In the genomic region with DNA sequence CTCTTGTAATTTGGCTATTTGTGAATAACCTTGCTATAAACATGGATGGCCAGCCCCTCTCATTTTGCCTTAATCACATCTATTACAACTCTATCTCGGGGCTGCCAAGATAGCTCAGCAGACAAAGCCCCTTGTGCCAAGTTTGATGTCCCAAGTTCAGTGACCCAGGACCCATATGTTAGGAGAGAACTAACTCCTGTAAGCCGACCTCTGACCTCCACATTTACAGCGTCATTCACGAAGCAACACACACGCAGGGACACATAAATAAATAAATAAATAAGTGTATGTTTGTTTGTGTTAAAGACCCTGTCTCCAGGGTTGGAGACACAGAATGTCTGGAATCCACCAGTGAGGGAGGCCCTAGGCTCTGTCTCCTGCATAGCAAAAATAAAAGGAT, we compare ENCODE assay signal across 30 mouse cellular contexts.
DNase-seq lines count a peak whose midpoint lies in the region; ATAC-seq and TF ChIP-seq lines count a peak whose summit lies in the region.
"Had no signal": no experiment of that assay in that cellular context is flagged by ENCODE, and none has a peak within 500 bp of the region (broad histone marks: within the 10 kb centered on the region; RNA-seq: fewer than 3 reads in every experiment).

No protein-coding gene starts in this region.

- peak; percentile 26 for DNase-seq in embryo, embryonic 9.5 days (ENCODE audit: extremely low spot score)
- no peak for DNase-seq in embryo, embryonic 10.5 days (ENCODE audit: low spot score)
- no peak for DNase-seq in heart, postnatal 14 days
- peak; percentile 32 for DNase-seq in kidney, postnatal 0 days (ENCODE audit: low spot score)
- DNase-seq in limb, embryonic 11.5 days (ENCODE audit: low spot score): no peak
- DNase-seq in thymus, postnatal 10 days (ENCODE audit: low spot score in 2 of 2): no peak
- DNase-seq: adrenal gland, adult 8-10 months; cerebellum, adult 11 months; cerebellum, adult 9-10 months; cerebellum, postnatal 36 days; forebrain, postnatal 0 days; kidney, adult 2 months; kidney, postnatal 10 days; layer of hippocampus, adult 9-11 months; liver, postnatal 0 days; lung, postnatal 4 days; midbrain, embryonic 14.5 days; right cerebral cortex, adult 18-20 months; spleen, adult 18-20 months; thymus, postnatal 36 days had no signal

- no peak for ATAC-seq in heart, embryonic 12.5 days (ENCODE audit: insufficient number of reproducible peaks, low FRiP score)
- ATAC-seq in kidney, postnatal 0 days (replicated peaks; ENCODE audit: low FRiP score, low read depth): no peak
- no peak for ATAC-seq in kidney, embryonic 16.5 days (ENCODE audit: low FRiP score, low TSS enrichment)
- no peak for ATAC-seq in limb, embryonic 11.5 days (ENCODE audit: insufficient number of reproducible peaks, low FRiP score, low TSS enrichment, low read depth)
- ATAC-seq: hindbrain, postnatal 0 days; intestine, embryonic 15.5 days; liver, embryonic 12.5 days; liver, postnatal 0 days had no signal

- no peaks in the 10 kb centered on the region for H3K36me3 ChIP-seq in heart, embryonic 12.5 days
- H3K36me3 ChIP-seq in kidney, postnatal 0 days (ENCODE audit: insufficient read depth, low read length): no peaks in the 10 kb centered on the region
- H3K36me3 ChIP-seq in kidney, embryonic 16.5 days (ENCODE audit: insufficient read depth, low read length): no peaks in the 10 kb centered on the region
- H3K36me3 ChIP-seq in limb, embryonic 11.5 days (ENCODE audit: control insufficient read depth, insufficient read depth, low read length): no peaks in the 10 kb centered on the region
- H3K36me3 ChIP-seq: G1E; hindbrain, embryonic 12.5 days; intestine, embryonic 15.5 days; liver, embryonic 12.5 days; neural tube, embryonic 12.5 days had no signal

- no peaks in the 10 kb centered on the region for H3K27me3 ChIP-seq in heart, embryonic 12.5 days (replicated peaks)
- no peaks in the 10 kb centered on the region for H3K27me3 ChIP-seq in kidney, postnatal 0 days (ENCODE audit: insufficient read depth, low read length)
- no peaks in the 10 kb centered on the region for H3K27me3 ChIP-seq in kidney, embryonic 16.5 days (ENCODE audit: insufficient read depth, low read length)
- no peaks in the 10 kb centered on the region for H3K27me3 ChIP-seq in limb, embryonic 11.5 days (ENCODE audit: control insufficient read depth, insufficient read depth, low read length)
- H3K27me3 ChIP-seq: hindbrain, embryonic 12.5 days; intestine, embryonic 15.5 days; liver, embryonic 12.5 days; neural tube, embryonic 12.5 days had no signal

- H3K9ac ChIP-seq in heart, embryonic 12.5 days: no peak overlapping the region
- H3K9ac ChIP-seq in kidney, postnatal 0 days (ENCODE audit: low read depth, low read length): no peak overlapping the region
- H3K9ac ChIP-seq in kidney, embryonic 16.5 days (replicated peaks; ENCODE audit: low read length): no peak overlapping the region
- no peak overlapping the region for H3K9ac ChIP-seq in limb, embryonic 11.5 days (ENCODE audit: low read length)
- H3K9ac ChIP-seq: forebrain, postnatal 0 days; hindbrain, embryonic 12.5 days; intestine, embryonic 15.5 days; liver, embryonic 12.5 days; liver, postnatal 0 days; neural tube, embryonic 12.5 days had no signal

- WGBS in heart, embryonic 12.5 days: 40% methylated on average over 5 of the region's 5 CpGs
- WGBS in kidney, postnatal 0 days: 36% methylated on average over 5 of the region's 5 CpGs
- 32% methylated on average over 5 of the region's 5 CpGs for WGBS in kidney, embryonic 16.5 days
- 41% methylated on average over 5 of the region's 5 CpGs for WGBS in limb, embryonic 11.5 days

- H3K27ac ChIP-seq in heart, embryonic 12.5 days (ENCODE audit: poor library complexity, severe bottlenecking): peak overlapping the region; percentile 36; the same call in 1 of the 2 replicates
- no peak overlapping the region for H3K27ac ChIP-seq in kidney, postnatal 0 days
- H3K27ac ChIP-seq in kidney, embryonic 16.5 days (ENCODE audit: low read length): no peak overlapping the region
- H3K27ac ChIP-seq in limb, embryonic 11.5 days (replicated peaks; ENCODE audit: low read depth, low read length): peak overlapping the region; percentile 0; the same call in 1 of the 2 replicates
- H3K27ac ChIP-seq: intestine, embryonic 15.5 days; liver, embryonic 12.5 days; neural tube, embryonic 12.5 days had no signal

- TF ChIP-seq CTCF in kidney, postnatal 0 days (IDR thresholded peaks at IDR 0.05; ENCODE audit: low read depth): no peak

- peaks cover 39% of the 10 kb centered on the region for H3K4me1 ChIP-seq in heart, embryonic 12.5 days (replicated peaks)
- peaks cover 9% of the 10 kb centered on the region for H3K4me1 ChIP-seq in kidney, postnatal 0 days (replicated peaks; ENCODE audit: insufficient read depth, low read length)
- H3K4me1 ChIP-seq in kidney, embryonic 16.5 days (ENCODE audit: insufficient read depth, low read length): peaks cover 29% of the 10 kb centered on the region
- peaks cover 22% of the 10 kb centered on the region; the same call in 1 of the 2 replicates for H3K4me1 ChIP-seq in limb, embryonic 11.5 days (ENCODE audit: control insufficient read depth, insufficient read depth, low read length)
- H3K4me1 ChIP-seq: megakaryocyte, embryonic 14.5 days had no signal

- H3K4me3 ChIP-seq in heart, embryonic 12.5 days: no peak overlapping the region
- H3K4me3 ChIP-seq in kidney, postnatal 0 days (replicated peaks; ENCODE audit: low read depth, low read length): no peak overlapping the region
- no peak overlapping the region for H3K4me3 ChIP-seq in kidney, embryonic 16.5 days (ENCODE audit: low read length)
- H3K4me3 ChIP-seq in limb, embryonic 11.5 days (ENCODE audit: low read depth, low read length): no peak overlapping the region
- H3K4me3 ChIP-seq: hindbrain, embryonic 12.5 days; intestine, embryonic 15.5 days; liver, embryonic 12.5 days; megakaryocyte, embryonic 14.5 days; myocyte; neural tube, embryonic 12.5 days had no signal

- no peaks in the 10 kb centered on the region for H3K9me3 ChIP-seq in heart, embryonic 12.5 days (replicated peaks)
- H3K9me3 ChIP-seq in kidney, postnatal 0 days (replicated peaks; ENCODE audit: low read length): no peaks in the 10 kb centered on the region
- no peaks in the 10 kb centered on the region for H3K9me3 ChIP-seq in kidney, embryonic 16.5 days (ENCODE audit: low read length)
- peaks cover 3% of the 10 kb centered on the region; the same call in 1 of the 2 replicates for H3K9me3 ChIP-seq in limb, embryonic 11.5 days (ENCODE audit: control insufficient read depth, low read length)
- H3K9me3 ChIP-seq: G1E; hindbrain, embryonic 12.5 days; intestine, embryonic 15.5 days; liver, embryonic 12.5 days; megakaryocyte, embryonic 14.5 days; neural tube, embryonic 12.5 days had no signal

- no peak overlapping the region for H3K4me2 ChIP-seq in heart, embryonic 12.5 days
- no peak overlapping the region for H3K4me2 ChIP-seq in kidney, postnatal 0 days (ENCODE audit: low read length)
- H3K4me2 ChIP-seq in kidney, embryonic 16.5 days (replicated peaks; ENCODE audit: low read depth, low read length): no peak overlapping the region
- no peak overlapping the region for H3K4me2 ChIP-seq in limb, embryonic 11.5 days (ENCODE audit: low read depth, severe bottlenecking)
- H3K4me2 ChIP-seq: hindbrain, embryonic 12.5 days; intestine, embryonic 15.5 days; liver, embryonic 12.5 days had no signal

- intact Hi-C loops in heart, postnatal 14 days (cut with DNase I): loop anchor here (5.0 to 10.0 kb wide), 3 partner anchors 112 to 560 kb away; partner anchors contain the start of genes Peg3 and Usp29

Comparison
In these comparisons a context has a peak if more than half of its experiments do, and no peak if none do; other contexts are left out.
1. DNase-seq: peak in embryo, embryonic 9.5 days (single experiment) and kidney, postnatal 0 days (single experiment); none in embryo, embryonic 10.5 days (single experiment), heart, postnatal 14 days (0 of 2), limb, embryonic 11.5 days (single experiment) and thymus, postnatal 10 days (0 of 2).
2. H3K27ac ChIP-seq: peak in heart, embryonic 12.5 days (single experiment) and limb, embryonic 11.5 days (single experiment); none in kidney, postnatal 0 days (single experiment) and kidney, embryonic 16.5 days (single experiment).